Mouse (Mus musculus) stomach, postnatal 0 days (tissue): ENCODE results near the gene Slc43a3. TPM values are rescaled to one million over a fixed set of nuclear protein-coding genes. Genes with fewer than 3 reads are reported as not detected.

Source experiments
- ATAC-seq: fragments of 200-750 bp; cut with Nextera tagmentation; 2 replicates; pipeline ENCODE4 v1.8.0; 2017; ENCODE audit not compliant: low FRiP score, low TSS enrichment
- DNase-seq: peaks from one replicate; pipeline ENCODE4 v3.0.0-alpha.2; 2016; ENCODE audit warnings: low spot score
- H3K27ac ChIP-seq: fragments of 300-500 bp; sonication (generic); replicated peaks from 2 replicates; pipeline ENCODE4 v1.5.1; 2014; ENCODE audit warnings: mild to moderate bottlenecking, control low read depth
- H3K27me3 ChIP-seq: fragments of 300-500 bp; sonication (generic); 2 replicates; pipeline ENCODE4 v1.6.1; 2014; ENCODE audit warnings: low read length; ENCODE audit not compliant: control insufficient read depth, insufficient read depth
- H3K36me3 ChIP-seq: fragments of 300-500 bp; sonication (generic); 2 replicates; pipeline ENCODE4 v1.6.1; 2014; ENCODE audit warnings: low read length, mixed read lengths; ENCODE audit not compliant: control insufficient read depth, insufficient read depth
- H3K4me1 ChIP-seq: fragments of 300-500 bp; sonication (generic); replicated peaks from 2 replicates; pipeline ENCODE4 v1.6.1; 2014; ENCODE audit warnings: antibody characterized with exemption; ENCODE audit not compliant: control insufficient read depth, insufficient read depth
- H3K4me2 ChIP-seq: fragments of 300-500 bp; sonication (generic); replicated peaks from 2 replicates; pipeline ENCODE4 v1.6.1; 2014; ENCODE audit warnings: low read depth, mild to moderate bottlenecking, control low read depth, moderate library complexity
- H3K4me3 ChIP-seq: fragments of 300-500 bp; sonication (generic); 2 replicates; pipeline ENCODE4 v1.5.1; 2014; ENCODE audit warnings: low read depth, low read length, control low read depth
- H3K9ac ChIP-seq: fragments of 300-500 bp; sonication (generic); 2 replicates; pipeline ENCODE4 v1.6.1; 2014; ENCODE audit warnings: mild to moderate bottlenecking, low read length, control low read depth, mixed read lengths
- H3K9me3 ChIP-seq: fragments of 300-500 bp; sonication (generic); 2 replicates; pipeline ENCODE4 v1.6.1; 2016; ENCODE audit warnings: low read length; ENCODE audit not compliant: control insufficient read depth
- CTCF ChIP-seq: IDR thresholded peaks from 2 replicates; pipeline ENCODE4 v1.5.1; 2016; ENCODE audit warnings: antibody characterized with exemption, low read depth, mild to moderate bottlenecking, moderate library complexity
- EP300 ChIP-seq: optimal IDR thresholded peaks from 2 replicates; pipeline ENCODE3; 2016; ENCODE audit warnings: antibody characterized with exemption
- WGBS: fragments of 180-500 bp; shearing (Covaris S2); extraction: QIAGEN DNeasy Blood & Tissue Kit; methylation state at CpG from one replicate; pipeline ENCODE4 v1.1.7; 2014; 5-methylcytosine and 5-hydroxymethylcytosine counted together
- polyA plus RNA-seq: library from polyadenylated mRNA; unstranded; fragments of >200 nt; fragmentation: Nextera tagmentation; extraction: Ambion mirVana; gene quantifications from 2 replicates; pipeline ENCODE4 v1.2.1, GENCODE M21; 2015

The Slc43a3 gene
- polyA plus RNA-seq, result 14.3 and 16.5 TPM in 2 replicates

DNA sequence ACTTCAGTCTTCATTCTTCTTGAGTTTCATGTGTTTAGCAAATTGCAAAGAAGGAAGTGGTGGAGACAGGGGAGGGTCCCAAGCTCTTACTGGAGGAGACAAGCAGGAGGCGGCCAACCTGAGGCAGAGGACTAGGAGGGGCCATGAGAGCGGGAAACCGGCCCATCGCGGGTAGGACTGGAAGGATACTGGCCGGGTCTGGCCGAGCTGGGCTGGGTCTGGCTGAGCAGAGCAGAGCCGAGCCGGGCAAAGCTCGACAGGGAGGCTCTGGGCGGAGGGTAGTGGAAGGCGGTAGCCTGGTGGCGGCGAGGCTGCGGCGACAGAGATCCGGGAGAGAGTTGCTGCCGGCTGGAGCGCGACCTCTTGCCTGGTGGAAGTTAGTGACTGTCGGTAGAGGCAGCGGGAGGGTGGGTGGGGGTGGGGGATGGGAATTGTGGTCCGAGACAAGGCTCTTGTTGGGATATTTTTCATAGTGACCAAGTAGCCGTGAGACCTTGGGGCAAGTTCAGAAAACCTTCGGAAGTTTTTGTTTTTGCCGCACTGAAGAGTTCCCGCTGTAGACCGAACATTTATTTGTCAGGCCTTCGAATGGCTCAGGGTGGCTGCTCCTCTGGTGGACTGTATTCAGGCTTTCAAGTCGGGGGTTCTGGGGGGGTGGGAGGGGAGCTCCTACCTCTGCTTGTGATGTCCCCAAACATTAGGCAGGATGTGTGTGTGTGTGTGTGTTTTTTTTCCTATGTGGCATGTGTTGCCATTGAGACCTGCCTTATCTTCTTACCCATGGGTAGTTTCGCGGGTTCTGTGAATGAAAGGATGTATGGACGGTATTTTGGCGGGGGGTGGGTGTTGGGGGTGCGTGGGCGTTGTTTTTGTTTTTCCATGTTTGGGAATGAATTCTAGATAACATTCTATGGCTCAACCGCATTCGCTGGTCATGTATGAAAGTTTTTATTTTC is at the start of gene Slc43a3:
Gene Slc43a3, plus strand, starts transcription at position 106 of the 956 bp plus-strand sequence.
- no peak for TF ChIP-seq EP300
- TF ChIP-seq CTCF, result peak; percentile 16; the same call in 1 of the 2 replicates
- Histone ChIP-seq H3K4me1 (peaks cover 3% of the 10 kb centered on the region; the same call in 1 of the 2 replicates), H3K9ac (peak within 1 kb of the TSS; percentile 69), H3K27ac (peak within 1 kb of the TSS; percentile 67), H3K4me3 (peak within 1 kb of the TSS; percentile 47), H3K27me3 (no peaks in the 10 kb centered on the region), H3K36me3 (no peaks in the 10 kb centered on the region), H3K4me2 (peak within 1 kb of the TSS; percentile 55), H3K9me3 (no peaks in the 10 kb centered on the region)
- WGBS, result 11% methylated on average over 38 of the region's 38 CpGs
- DNase-seq (peak; percentile 77), ATAC-seq (peak; percentile 93)

DNA sequence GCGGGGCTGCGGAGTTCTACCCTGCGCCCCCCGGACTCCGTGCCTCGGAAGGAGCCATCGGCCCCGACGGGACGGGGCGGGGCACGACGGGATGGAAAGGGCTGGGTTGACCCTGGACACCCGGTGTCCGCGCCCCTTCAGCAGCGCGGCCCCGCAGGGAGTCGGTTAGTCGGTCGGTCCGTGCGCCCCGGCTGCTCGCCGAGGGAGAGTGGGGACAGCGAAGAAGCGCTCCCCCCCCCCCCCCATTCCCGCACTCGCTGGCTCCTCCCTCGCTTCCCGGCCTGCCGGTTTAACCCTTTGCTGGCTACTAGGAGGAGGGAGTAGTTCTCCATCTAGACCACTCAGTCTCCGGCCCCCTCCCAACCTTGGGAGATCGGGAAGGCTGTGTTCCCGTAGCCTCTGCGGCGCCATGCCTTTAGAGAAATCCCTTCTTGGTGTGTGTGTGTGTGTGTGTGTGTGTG is 49.5 kb upstream of the Slc43a3 start:
- Histone ChIP-seq H3K9ac (peak overlapping the region; percentile 48), H3K4me2 (peak overlapping the region; percentile 79), H3K9me3 (no peaks in the 10 kb centered on the region), H3K36me3 (no peaks in the 10 kb centered on the region), H3K4me1 (peaks cover 4% of the 10 kb centered on the region; the same call in 1 of the 2 replicates), H3K4me3 (peak overlapping the region; percentile 51), H3K27me3 (peaks cover 23% of the 10 kb centered on the region; the same call in 1 of the 2 replicates), H3K27ac (0 out of 2 replicates have a peak overlapping the region, but pooled peaks have one; percentile 6)
- peak; percentile 43 for DNase-seq
- TF ChIP-seq EP300 (no peak), CTCF (no peak)
- peak; percentile 11; the same call in 1 of the 2 replicates for ATAC-seq
- under 1% methylated on average over 20 of the region's 39 CpGs for WGBS

GRCm38 (mm10) chr2:84887411-84888271 is 48.7 kb upstream of the Slc43a3 start:
- Histone ChIP-seq H3K36me3 (no peaks in the 10 kb centered on the region), H3K27me3 (peaks cover 23% of the 10 kb centered on the region; the same call in 1 of the 2 replicates), H3K4me1 (peaks cover 4% of the 10 kb centered on the region; the same call in 1 of the 2 replicates), H3K9ac (peak overlapping the region; percentile 36; the same call in 1 of the 2 replicates), H3K27ac (no peak overlapping the region), H3K4me2 (peak overlapping the region; percentile 79), H3K9me3 (no peaks in the 10 kb centered on the region), H3K4me3 (peak overlapping the region; percentile 51)
- TF ChIP-seq CTCF, result peak; percentile 45
- no peak for TF ChIP-seq EP300
- DNase-seq, result no peak
- no peak for ATAC-seq
- under 1% methylated on average over 58 of the region's 58 CpGs for whole genome bisulfite sequencing

DNA sequence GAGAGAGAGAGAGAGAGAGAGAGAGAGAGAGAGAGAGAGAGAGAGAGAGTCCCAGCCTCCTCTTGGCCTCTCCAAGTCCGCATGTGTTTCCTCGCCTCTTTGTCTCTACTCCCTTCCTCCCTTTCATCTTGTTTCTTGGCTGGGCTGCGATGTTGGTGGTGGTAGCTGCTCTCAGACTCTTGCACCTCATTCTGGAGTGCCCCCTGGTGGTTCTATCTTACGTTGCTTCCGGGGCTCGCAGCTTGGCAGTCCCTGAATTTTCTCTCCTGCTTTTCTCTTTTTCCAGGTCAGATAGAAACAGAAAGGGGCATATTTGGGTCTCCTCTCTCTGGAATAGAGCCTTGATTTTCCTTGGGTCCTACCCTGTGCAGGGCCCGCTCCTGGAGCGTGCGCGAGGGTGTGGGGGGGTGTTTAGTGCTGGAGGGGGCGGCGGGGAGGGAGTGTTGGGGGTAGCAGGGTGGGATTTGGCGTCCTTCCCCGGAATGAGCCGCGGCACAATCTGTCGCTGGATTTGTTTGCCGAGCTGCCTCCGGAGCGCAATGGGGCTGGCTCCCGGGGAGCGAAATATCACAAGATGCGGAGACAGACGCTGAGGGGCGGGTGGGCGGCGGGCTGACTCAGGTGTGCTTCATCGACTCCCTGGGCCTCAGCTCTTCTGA is 47.6 kb upstream of the Slc43a3 start:
- Histone ChIP-seq H3K4me2 (peak overlapping the region; percentile 39), H3K4me3 (peak overlapping the region; percentile 18; the same call in 1 of the 2 replicates), H3K9me3 (no peaks in the 10 kb centered on the region), H3K27me3 (peaks cover 20% of the 10 kb centered on the region; the same call in 1 of the 2 replicates), H3K4me1 (peaks cover 4% of the 10 kb centered on the region; the same call in 1 of the 2 replicates), H3K9ac (no peak overlapping the region), H3K36me3 (no peaks in the 10 kb centered on the region), H3K27ac (no peak overlapping the region)
- under 1% methylated on average over 24 of the region's 28 CpGs for WGBS
- TF ChIP-seq CTCF (peak; percentile 77), EP300 (no peak)
- ATAC-seq, result 0 out of 2 replicates have a peak, but pooled peaks have one; percentile 1
- DNase-seq, result peak; percentile 81
